In genomic region chr7:101347767-101348270, GRCm38 (mm10) we compare ENCODE assay signal across 8 mouse cellular contexts. TPM values are rescaled to one million over a fixed set of nuclear protein-coding genes. Genes with fewer than 3 reads are reported as not detected.
DNase-seq lines count a peak whose midpoint lies in the region; ATAC-seq lines count a peak whose summit lies in the region.

Arap1 (plus strand) TSS chr7:101348067.

- no peak within 1 kb of the TSS for H3K27ac ChIP-seq in hindbrain, embryonic 13.5 days
- H3K27ac ChIP-seq in macrophage: peak within 1 kb of the TSS; percentile 64

- peak within 1 kb of the TSS; percentile 71 for H3K9ac ChIP-seq in hindbrain, embryonic 13.5 days

- H3K4me2 ChIP-seq in hindbrain, embryonic 13.5 days: peak within 1 kb of the TSS; percentile 96

- peaks cover 38% of the 10 kb centered on the region for H3K79me2 ChIP-seq in macrophage (ENCODE audit: inconsistent target)

- H3K36me3 ChIP-seq in hindbrain, embryonic 13.5 days: no peaks in the 10 kb centered on the region
- no peaks in the 10 kb centered on the region for H3K36me3 ChIP-seq in macrophage (ENCODE audit: inconsistent target)

- ATAC-seq in frontal cortex, adult (ENCODE audit: low TSS enrichment): peak; percentile 38
- ATAC-seq in hindbrain, embryonic 13.5 days (ENCODE audit: low FRiP score): peak; percentile 57

- peak within 1 kb of the TSS; percentile 53 for H3K4me3 ChIP-seq in hindbrain, embryonic 13.5 days
- peak within 1 kb of the TSS; percentile 92 for H3K4me3 ChIP-seq in macrophage (ENCODE audit: inconsistent target)

- no peaks in the 10 kb centered on the region for H3K9me3 ChIP-seq in hindbrain, embryonic 13.5 days

- 1% methylated on average over 35 of the region's 35 CpGs for WGBS in hindbrain, embryonic 13.5 days
- under 1% methylated on average over 35 of the region's 35 CpGs for WGBS in macrophage (ENCODE audit: missing documents)

- peaks cover 20% of the 10 kb centered on the region for H3K4me1 ChIP-seq in hindbrain, embryonic 13.5 days (replicated peaks)

- peaks cover 38% of the 10 kb centered on the region for H3K27me3 ChIP-seq in hindbrain, embryonic 13.5 days

- DNase-seq in frontal cortex, postnatal 25 days (ENCODE audit: low spot score in 2 of 2): no peak
- DNase-seq in brain, adult 2 months (ENCODE audit: low read depth, low spot score): peak; percentile 42
- DNase-seq in gastrocnemius, adult 18-20 months (ENCODE audit: low spot score): peak; percentile 32
- DNase-seq in left cerebral cortex, adult 8-10 months (ENCODE audit: low spot score in 2 of 2): no peak
- DNase-seq in spleen, adult 12 weeks (ENCODE audit: low spot score): peak; percentile 66

RNA-seq across cellular contexts. Expression of gene Arap1, which starts in this region (rescaled TPM):
- 10 to 100 TPM; 18.6 to 21.4 TPM for total RNA-seq in gastrocnemius, adult 18-20 months (2021)
- 7.6 and 11.6 TPM in 2 replicates for polyA plus RNA-seq in hindbrain, embryonic 13.5 days (2015; fragmentation: Nextera tagmentation; extraction: Ambion mirVana)
- 10 to 100 TPM; 19.6 to 32.5 (median 25.3) TPM for total RNA-seq in left cerebral cortex, adult 8-10 months (2022)
- 1,000 to 10,000 TPM; 1,474 to 3,673 (median 2,470) TPM for total RNA-seq in macrophage (2018; cell fraction: chromatin; rRNA removed)
- 100 to 1,000 TPM; 324 to 594 (median 401) TPM for total RNA-seq in macrophage (2018; cell fraction: cytosol; rRNA removed)
- 1,000 to 10,000 TPM in 21 of 26 experiments, 100 to 1,000 TPM in 5; 671 to 1,624 (median 1,183) TPM for total RNA-seq in macrophage (2018; cell fraction: nucleus; rRNA removed)
- polyA plus RNA-seq in macrophage (2018): 195 to 293 TPM (median 225 TPM) in 3 replicates

Comparison
In these comparisons a context has a peak if more than half of its experiments do, and no peak if none do; other contexts are left out.
1. RNA of gene Arap1 (polyA plus RNA-seq): 195 to 293 TPM in macrophage; 7.6 to 11.6 TPM in hindbrain, embryonic 13.5 days; every median in the first group is over 10 times any median in the second.
2. DNase-seq: peak in brain, adult 2 months (single experiment), gastrocnemius, adult 18-20 months (single experiment) and spleen, adult 12 weeks (single experiment); none in frontal cortex, postnatal 25 days (0 of 2) and left cerebral cortex, adult 8-10 months (0 of 2).